Mouse (Mus musculus) cerebellum, postnatal 10 days (tissue): ENCODE results near the gene C1qtnf9.

Source experiments
- DNase-seq, 2 experiments: peaks; one replicate each; pipeline ENCODE4 v3.0.0; 2021; ENCODE audit warnings: mixed read lengths in 2 of 2

The C1qtnf9 gene

GRCm38 (mm10) chr14:60752892-60753800, 14.8 kb upstream of the C1qtnf9 start:
- peak; percentile 80 to 84 for DNase-seq

- DNase-seq: no peak
Observed at GRCm38 (mm10) chr14:60753801-60754126, 14.2 kb upstream of the C1qtnf9 start.

- DNase-seq: no peak
Observed at GRCm38 (mm10) chr14:60754656-60755055, 13.3 kb upstream of the C1qtnf9 start.

- DNase-seq: peak; percentile 85 to 89
Observed at GRCm38 (mm10) chr14:60756271-60756670, 11.7 kb upstream of the C1qtnf9 start.

GRCm38 (mm10) chr14:60757265-60757664, 10.7 kb upstream of the C1qtnf9 start:
- no peak for DNase-seq

- DNase-seq: no peak
Observed at GRCm38 (mm10) chr14:60757722-60758121, 10.2 kb upstream of the C1qtnf9 start.

- no peak for DNase-seq
Observed at GRCm38 (mm10) chr14:60759097-60759496, 8.8 kb upstream of the C1qtnf9 start.

GRCm38 (mm10) chr14:60761801-60762200, 6.1 kb upstream of the C1qtnf9 start:
- no peak for DNase-seq

- no peak for DNase-seq
Observed at GRCm38 (mm10) chr14:60762754-60763153, 5.2 kb upstream of the C1qtnf9 start.

GRCm38 (mm10) chr14:60763746-60764145, 4.2 kb upstream of the C1qtnf9 start:
- no peak for DNase-seq

- no peak for DNase-seq
Observed at GRCm38 (mm10) chr14:60764526-60764925, 3.4 kb upstream of the C1qtnf9 start.

- no peak for DNase-seq
Observed at GRCm38 (mm10) chr14:60765025-60765424, 2.9 kb upstream of the C1qtnf9 start.

- peak in 1 of 2 experiments; percentile 46 for DNase-seq
Observed at GRCm38 (mm10) chr14:60769340-60769739, 1.4 kb downstream of the C1qtnf9 start.

- DNase-seq: peak in 1 of 2 experiments; percentile 38
Observed at GRCm38 (mm10) chr14:60770594-60770993, 2.7 kb downstream of the C1qtnf9 start.

GRCm38 (mm10) chr14:60771057-60771456, 3.1 kb downstream of the C1qtnf9 start:
- peak; percentile 91 to 95 for DNase-seq

- DNase-seq: peak in 1 of 2 experiments; percentile 33
Observed at GRCm38 (mm10) chr14:60773476-60773875, 5.5 kb downstream of the C1qtnf9 start.

- no peak for DNase-seq
Observed at GRCm38 (mm10) chr14:60776521-60776920, 8.6 kb downstream of the C1qtnf9 start.

- DNase-seq: no peak
Observed at GRCm38 (mm10) chr14:60777485-60777919, 9.6 kb downstream of the C1qtnf9 start.

GRCm38 (mm10) chr14:60779198-60779597, 11.3 kb downstream of the C1qtnf9 start:
- DNase-seq: no peak

- no peak for DNase-seq
Observed at GRCm38 (mm10) chr14:60782121-60782656, 14.3 kb downstream of the C1qtnf9 start.

GRCm38 (mm10) chr14:60783196-60783595, 15.3 kb downstream of the C1qtnf9 start:
- no peak for DNase-seq

GRCm38 (mm10) chr14:60784427-60785315, 16.7 kb downstream of the C1qtnf9 start, which contains the start of gene Mipep:
Gene Mipep, plus strand, starts transcription at chr14:60784573.
- DNase-seq: peak; percentile 88 to 91

GRCm38 (mm10) chr14:60790103-60790502, 22.2 kb downstream of the C1qtnf9 start:
- DNase-seq: peak; percentile 85 to 90
